Mouse (Mus musculus) megakaryocyte, embryonic 14.5 days (primary cell): ENCODE results near the gene Pik3c2a.

Source experiments
- FLI1 ChIP-seq: IDR thresholded peaks from 2 replicates; pipeline ENCODE4 v1.6.1; 2012; ENCODE audit warnings: low read length, inconsistent platforms, mixed read lengths
- GATA1 ChIP-seq: IDR thresholded peaks from 3 replicates; pipeline ENCODE4 v1.6.1; 2012; ENCODE audit warnings: mixed read lengths, low read length, inconsistent platforms, borderline replicate concordance

DNA sequence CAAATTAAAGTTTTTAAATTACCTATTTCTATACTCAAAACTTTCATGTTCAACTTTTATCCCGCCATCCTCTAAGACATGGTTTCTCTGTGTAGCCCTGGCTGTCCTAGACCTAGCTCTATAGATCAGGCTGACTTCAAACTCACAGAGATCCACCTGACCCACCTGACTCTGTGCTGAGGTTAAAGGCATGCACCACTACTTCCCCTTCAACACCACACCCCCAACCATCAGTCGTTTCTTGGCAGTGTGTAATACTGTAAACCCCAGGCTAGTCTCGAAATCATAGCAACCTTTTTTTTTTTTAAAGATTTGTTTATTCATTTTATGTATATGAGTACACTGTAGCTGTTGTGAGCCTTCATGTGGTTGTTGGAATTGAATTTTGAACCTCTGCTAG lies 50.9 kb downstream of the Pik3c2a start:
- TF ChIP-seq GATA1: no peak
- TF ChIP-seq FLI1: no peak
